Mouse (Mus musculus) small intestine, adult 2 months (tissue): ENCODE data around the gene Myo1g.
"Not testable (repeated sequence)": the region's sequence is repeated elsewhere in the genome, so short reads cannot be mapped to it uniquely, and the experiment has no call there.

Source experiments
- CTCF ChIP-seq: fragments of 200-500 bp; IDR thresholded peaks from 2 replicates; pipeline ENCODE4 v1.5.1; 2012; ENCODE audit warnings: low read depth, mild to moderate bottlenecking, control low read depth, inconsistent platforms, low read length, moderate library complexity, mixed read lengths; ENCODE audit not compliant: insufficient replicate concordance, insufficient read length; ENCODE audit errors: extremely low read depth
- POLR2A ChIP-seq: fragments of 200-500 bp; IDR thresholded peaks from 2 replicates; pipeline ENCODE4 v1.6.1; 2012; ENCODE audit warnings: low read depth, mild to moderate bottlenecking, control low read depth, inconsistent platforms, low read length, moderate library complexity

GRCm38 (mm10) chr11:6526526-6527255 lies 5.9 kb upstream of the Myo1g start:
- TF ChIP-seq POLR2A, CTCF: not testable (repeated sequence)
